Mouse (Mus musculus) G1E (cell line): Measurements from ENCODE around the gene Miox. TPM values are rescaled to one million over a fixed set of nuclear protein-coding genes. Genes with fewer than 3 reads are reported as not detected.

Experiments used
- ATAC-seq: 2 replicates; pipeline ENCODE4 v1.8.0; 2016; ENCODE audit warnings: mild to moderate bottlenecking; ENCODE audit not compliant: insufficient number of reproducible peaks, poor library complexity, low FRiP score, severe bottlenecking; ENCODE audit errors: extremely low read depth
- DNase-seq: peaks from one replicate; pipeline ENCODE4 v3.0.0; 2012; ENCODE audit warnings: low spot score
- H3K27me3 ChIP-seq: 2 replicates; pipeline ENCODE4 v1.6.1; 2012; ENCODE audit warnings: mild to moderate bottlenecking, low read length, inconsistent platforms; ENCODE audit not compliant: insufficient read depth
- H3K36me3 ChIP-seq: replicated peaks from 2 replicates; pipeline ENCODE3; 2012; ENCODE audit warnings: mild to moderate bottlenecking, inconsistent platforms
- H3K4me1 ChIP-seq: 2 replicates; pipeline ENCODE4 v1.6.1; 2012; ENCODE audit warnings: low read depth, low read length, inconsistent platforms, mixed read lengths; ENCODE audit not compliant: insufficient read depth
- H3K4me3 ChIP-seq: 2 replicates; pipeline ENCODE4 v1.5.1; 2012; ENCODE audit warnings: low read depth, mild to moderate bottlenecking, inconsistent platforms, low read length, moderate library complexity, mixed read lengths
- H3K9me3 ChIP-seq: replicated peaks from 2 replicates; pipeline ENCODE4 v1.6.1; 2012; ENCODE audit warnings: inconsistent platforms
- CTCF ChIP-seq: IDR thresholded peaks from 2 replicates; pipeline ENCODE4 v1.5.1; 2012; ENCODE audit warnings: low read depth, low read length, inconsistent platforms, mixed read lengths
- GATA1 ChIP-seq: IDR thresholded peaks from 2 replicates; pipeline ENCODE4 v1.6.1; 2012; ENCODE audit warnings: borderline replicate concordance, low read length, inconsistent platforms, mixed read lengths
- GATA2 ChIP-seq: IDR thresholded peaks from 2 replicates; pipeline ENCODE4 v1.6.1; 2012; ENCODE audit warnings: low read depth, low read length, inconsistent platforms, borderline replicate concordance
- POLR2AphosphoS5 ChIP-seq: IDR thresholded peaks from 2 replicates; pipeline ENCODE4 v1.6.1; 2012; ENCODE audit warnings: low read depth, low read length, inconsistent platforms; ENCODE audit not compliant: insufficient replicate concordance
- TAL1 ChIP-seq: conservative IDR thresholded peaks from 2 replicates; pipeline ENCODE4 v1.6.1; 2012; ENCODE audit warnings: low read depth, low read length, inconsistent platforms, mixed read lengths
- polyA plus RNA-seq: library from polyadenylated mRNA; stranded (reverse); fragments of >175 nt; gene quantifications from 2 replicates; pipeline ENCODE4 v1.2.3, GENCODE M21; 2012
- total RNA-seq, 2 experiments: library from RNA; stranded (forward) in 1 of 2; stranded (reverse) in 1 of 2; fragments of 200-1000 nt in 1 of 2; fragments of >200 nt in 1 of 2; fragmentation: Nextera tagmentation in 1 of 2; gene quantifications; 2 replicates each; pipeline ENCODE4 v1.2.3; 2014 to 2017

Gene Miox
- total and polyA plus RNA-seq, 3 experiments: 0.11 TPM; not detected in 2

GRCm38 (mm10) chr15:89291521-89291920, 42.7 kb upstream of the Miox start:
- ATAC-seq: no peak
- peaks cover 16% of the 10 kb centered on the region for H3K4me1 ChIP-seq

GRCm38 (mm10) chr15:89292795-89293194, 41.4 kb upstream of the Miox start:
- no peak overlapping the region for H3K4me3 ChIP-seq
- H3K9me3 ChIP-seq: no peaks in the 10 kb centered on the region
- ATAC-seq (no peak), DNase-seq (no peak)
- peaks cover 95% of the 10 kb centered on the region for H3K36me3 ChIP-seq
- no peak for TF ChIP-seq POLR2AphosphoS5
- TF ChIP-seq CTCF: no peak
- TF ChIP-seq TAL1: no peak
- no peak for TF ChIP-seq GATA2
- no peak for TF ChIP-seq GATA1
- no peaks in the 10 kb centered on the region for H3K27me3 ChIP-seq
- peaks cover 16% of the 10 kb centered on the region for H3K4me1 ChIP-seq

More at GRCm38 (mm10) chr15:89291521-89291920, 42.7 kb upstream of the Miox start:
- Histone ChIP-seq H3K9me3 (no peaks in the 10 kb centered on the region), H3K27me3 (no peaks in the 10 kb centered on the region), H3K36me3 (peaks cover 96% of the 10 kb centered on the region), H3K4me3 (no peak overlapping the region)
- no peak for DNase-seq
- no peak for TF ChIP-seq GATA2
- TF ChIP-seq CTCF: no peak
- no peak for TF ChIP-seq TAL1
- TF ChIP-seq GATA1: no peak
- no peak for TF ChIP-seq POLR2AphosphoS5

- no peak overlapping the region for H3K4me3 ChIP-seq
- H3K4me1 ChIP-seq: peaks cover 16% of the 10 kb centered on the region
- TF ChIP-seq CTCF (no peak), TAL1 (no peak), GATA2 (no peak), POLR2AphosphoS5 (no peak), GATA1 (no peak)
- H3K36me3 ChIP-seq: peaks cover 94% of the 10 kb centered on the region
- no peak for ATAC-seq
- no peak for DNase-seq
- no peaks in the 10 kb centered on the region for H3K9me3 ChIP-seq
- no peaks in the 10 kb centered on the region for H3K27me3 ChIP-seq
Observed at GRCm38 (mm10) chr15:89293778-89294177, 40.4 kb upstream of the Miox start.

GRCm38 (mm10) chr15:89295580-89296165, 38.5 kb upstream of the Miox start:
- DNase-seq (no peak), ATAC-seq (no peak)
- H3K4me1 ChIP-seq: peaks cover 16% of the 10 kb centered on the region
- H3K4me3 ChIP-seq: no peak overlapping the region
- H3K36me3 ChIP-seq: peaks cover 96% of the 10 kb centered on the region
- no peaks in the 10 kb centered on the region for H3K27me3 ChIP-seq
- H3K9me3 ChIP-seq: no peaks in the 10 kb centered on the region
- TF ChIP-seq TAL1 (no peak), GATA1 (no peak), POLR2AphosphoS5 (no peak), GATA2 (no peak), CTCF (no peak)

- ATAC-seq (no peak), DNase-seq (no peak)
- H3K27me3 ChIP-seq: no peaks in the 10 kb centered on the region
- H3K9me3 ChIP-seq: no peaks in the 10 kb centered on the region
- peaks cover 96% of the 10 kb centered on the region for H3K36me3 ChIP-seq
- TF ChIP-seq CTCF (no peak), POLR2AphosphoS5 (no peak), GATA2 (no peak), GATA1 (no peak), TAL1 (no peak)
- no peak overlapping the region for H3K4me3 ChIP-seq
- peaks cover 16% of the 10 kb centered on the region for H3K4me1 ChIP-seq
Observed at GRCm38 (mm10) chr15:89296465-89296864, 37.7 kb upstream of the Miox start.

- ATAC-seq (no peak), DNase-seq (no peak)
- Histone ChIP-seq H3K36me3 (peaks cover 97% of the 10 kb centered on the region), H3K27me3 (no peaks in the 10 kb centered on the region), H3K4me3 (no peak overlapping the region), H3K9me3 (no peaks in the 10 kb centered on the region), H3K4me1 (peaks cover 13% of the 10 kb centered on the region)
- TF ChIP-seq POLR2AphosphoS5 (no peak), CTCF (no peak), GATA1 (no peak), TAL1 (no peak), GATA2 (no peak)
Observed at GRCm38 (mm10) chr15:89297695-89298094, 36.5 kb upstream of the Miox start.
